Mouse (Mus musculus): Measurements from ENCODE around the gene D930048N14Rik.
"Not testable (repeated sequence)": the region's sequence is repeated elsewhere in the genome, so short reads cannot be mapped to it uniquely, and the experiment has no call there.

Gene D930048N14Rik

GRCm38 (mm10) chr11:51653736-51654135 lies 3.0 kb downstream of the D930048N14Rik start:
- DNase-seq (ENCODE audit: low spot score): no peak

DNA sequence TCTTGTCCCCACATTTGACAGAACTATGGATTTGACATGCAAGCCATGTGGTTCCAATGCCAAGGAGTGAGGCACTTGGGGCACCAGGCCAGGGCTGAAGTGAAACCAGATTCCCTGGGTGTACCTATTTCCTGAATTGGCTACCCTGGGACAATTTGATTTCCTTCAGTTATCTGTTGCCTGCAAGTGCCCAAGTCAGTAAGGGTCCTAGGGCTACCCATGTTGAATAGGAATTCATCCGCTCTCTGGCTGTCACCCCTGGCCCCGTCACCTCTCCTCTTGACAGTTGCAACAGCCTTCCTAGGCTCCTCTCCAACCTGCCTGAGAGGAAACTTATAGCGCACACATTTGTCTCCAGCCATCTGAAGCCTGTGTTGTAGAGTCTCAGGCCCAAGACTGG lies 4.1 kb downstream of the D930048N14Rik start:
- DNase-seq (ENCODE audit: low spot score): no peak

DNA sequence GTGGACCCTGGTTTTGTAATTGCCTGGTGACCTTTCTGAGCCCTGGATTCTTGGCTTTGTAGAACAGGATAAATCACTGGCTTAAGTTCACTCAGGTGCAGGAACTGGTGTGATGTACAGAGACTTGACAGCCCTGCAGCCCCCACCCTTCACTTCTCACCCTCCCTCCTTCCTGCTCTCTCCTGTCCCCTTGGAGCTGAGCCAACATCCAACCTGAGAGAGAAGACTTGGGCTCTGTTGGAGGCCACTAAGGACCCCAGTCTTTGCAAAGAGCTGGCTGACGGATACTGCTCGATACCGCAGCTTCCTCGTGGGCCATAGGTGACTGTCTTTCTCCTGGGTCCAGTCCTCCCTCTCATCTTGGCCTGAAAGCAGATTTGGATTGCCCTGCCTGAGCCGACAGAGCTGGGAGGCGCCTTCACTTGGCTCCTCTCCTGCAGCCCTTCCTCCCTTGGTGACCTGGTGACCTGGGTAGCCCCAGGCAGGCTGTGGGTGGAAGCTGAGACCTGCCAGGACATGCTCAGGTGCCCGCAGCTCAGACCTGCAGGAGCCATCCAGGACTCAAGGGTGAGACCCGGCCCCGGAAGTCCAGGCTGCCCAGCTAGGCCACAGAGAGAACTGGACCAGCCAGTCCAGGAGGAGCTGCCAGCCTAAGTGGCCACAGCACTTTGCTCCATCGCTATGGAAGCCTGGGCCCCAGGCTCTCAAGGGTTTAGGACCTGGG lies 6.2 kb downstream of the D930048N14Rik start:
- DNase-seq (ENCODE audit: low spot score): no peak

- no peak for DNase-seq (ENCODE audit: low spot score)
Observed at GRCm38 (mm10) chr11:51658291-51658690, 7.5 kb downstream of the D930048N14Rik start.

DNA sequence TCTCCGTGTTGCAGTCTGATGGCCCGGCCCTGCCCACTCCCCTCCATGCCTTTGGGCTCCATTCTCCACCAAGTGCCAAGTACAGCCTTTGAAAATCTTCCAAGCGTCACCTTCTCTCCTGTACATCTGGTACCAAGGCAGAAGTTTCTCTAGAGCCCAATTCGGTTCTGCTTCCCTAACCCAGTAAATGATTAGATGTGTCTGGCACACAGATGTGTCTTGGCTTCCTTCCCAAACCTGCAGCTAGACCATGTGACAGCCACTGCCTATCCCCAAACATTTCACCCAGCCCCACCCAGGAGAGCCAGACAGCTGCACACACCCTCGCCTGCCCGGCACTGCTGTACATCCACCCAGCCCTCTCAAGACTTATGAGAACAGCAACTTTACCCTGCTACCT lies 8.0 kb downstream of the D930048N14Rik start:
- no peak for DNase-seq (ENCODE audit: low spot score)

GRCm38 (mm10) chr11:51661867-51662365 lies 11.2 kb downstream of the D930048N14Rik start:
- DNase-seq (ENCODE audit: low spot score): no peak

GRCm38 (mm10) chr11:51662632-51663031 lies 11.9 kb downstream of the D930048N14Rik start:
- DNase-seq (ENCODE audit: low spot score): no peak

GRCm38 (mm10) chr11:51664747-51665146 lies 14.0 kb downstream of the D930048N14Rik start:
- DNase-seq (ENCODE audit: low spot score): not testable (repeated sequence)

DNA sequence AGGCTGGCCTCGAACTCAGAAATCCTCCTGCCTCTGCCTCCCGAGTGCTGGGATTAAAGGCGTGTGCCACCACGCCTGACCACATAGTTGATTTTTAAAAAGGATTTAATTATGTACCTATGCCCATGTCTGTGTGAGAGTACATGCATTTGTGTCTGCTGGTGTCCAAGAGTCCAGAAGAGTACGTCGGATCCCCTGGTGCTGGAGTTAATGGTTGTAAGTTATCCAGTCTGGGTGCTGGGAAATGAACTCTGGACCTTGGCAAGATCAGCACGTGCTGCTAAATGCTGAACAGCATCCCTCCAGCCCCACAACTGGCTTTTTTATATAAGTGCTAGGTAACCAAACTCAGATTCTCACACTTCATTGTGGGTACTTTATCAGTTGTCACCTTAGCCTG lies 20.1 kb downstream of the D930048N14Rik start:
- no peak for DNase-seq (ENCODE audit: low spot score)

- no peak for DNase-seq (ENCODE audit: low spot score)
Observed at GRCm38 (mm10) chr11:51671376-51671775, 20.6 kb downstream of the D930048N14Rik start.

- DNase-seq (ENCODE audit: low spot score): no peak
Observed at GRCm38 (mm10) chr11:51673291-51673690, 22.5 kb downstream of the D930048N14Rik start.

- DNase-seq (ENCODE audit: low spot score): no peak
Observed at GRCm38 (mm10) chr11:51675386-51675785, 24.6 kb downstream of the D930048N14Rik start.

- no peak for DNase-seq (ENCODE audit: low spot score)
Observed at GRCm38 (mm10) chr11:51677737-51678418, 27.1 kb downstream of the D930048N14Rik start.

DNA sequence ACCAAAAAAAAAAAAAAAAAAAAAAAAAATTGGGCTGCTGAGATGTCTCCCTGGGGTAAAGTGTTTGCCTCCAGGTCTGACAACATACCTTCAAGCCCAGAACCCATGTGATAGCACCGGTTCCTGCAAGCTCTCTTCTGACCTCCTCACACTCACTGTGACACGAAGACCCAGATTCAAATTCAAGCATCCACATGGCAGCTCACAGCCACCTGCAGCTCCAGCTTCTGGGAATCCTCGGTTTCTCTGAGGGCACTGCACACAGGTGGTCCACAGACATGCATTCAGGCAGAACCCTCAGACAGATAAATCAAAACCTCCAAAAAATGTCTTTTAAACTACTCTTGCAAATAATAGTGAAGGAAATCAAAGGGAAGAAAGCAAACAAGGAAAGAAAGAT lies 28.7 kb downstream of the D930048N14Rik start:
- no peak for DNase-seq (ENCODE audit: low spot score)

GRCm38 (mm10) chr11:51681324-51681975 lies 30.7 kb downstream of the D930048N14Rik start:
- DNase-seq (ENCODE audit: low spot score): peak; percentile 79

DNA sequence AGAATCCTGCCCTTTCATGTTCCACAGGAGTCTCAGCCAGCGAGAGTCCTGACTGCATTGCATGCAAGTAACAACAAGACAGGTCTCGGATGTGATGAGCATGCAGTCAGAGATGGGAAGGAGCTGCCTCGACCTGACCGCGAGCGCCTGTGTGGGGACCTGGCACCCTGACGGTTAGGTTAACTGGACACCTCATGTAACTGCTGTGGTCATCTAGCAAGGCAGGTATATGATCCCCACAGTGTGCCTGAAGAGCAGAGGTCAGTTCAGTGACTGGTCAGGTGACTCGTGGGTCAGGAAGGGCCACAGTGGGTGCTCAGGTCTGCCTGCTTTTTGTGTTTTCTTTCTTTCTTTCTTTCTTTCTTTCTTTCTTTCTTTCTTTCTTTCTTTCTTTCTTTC lies 31.2 kb downstream of the D930048N14Rik start:
- DNase-seq (ENCODE audit: low spot score): no peak

GRCm38 (mm10) chr11:51688330-51689328 lies 37.9 kb downstream of the D930048N14Rik start, which contains the start of gene 0610009B22Rik:
Gene 0610009B22Rik, minus strand, starts transcription at chr11:51688874.
- DNase-seq (ENCODE audit: low spot score): peak; percentile 100

DNA sequence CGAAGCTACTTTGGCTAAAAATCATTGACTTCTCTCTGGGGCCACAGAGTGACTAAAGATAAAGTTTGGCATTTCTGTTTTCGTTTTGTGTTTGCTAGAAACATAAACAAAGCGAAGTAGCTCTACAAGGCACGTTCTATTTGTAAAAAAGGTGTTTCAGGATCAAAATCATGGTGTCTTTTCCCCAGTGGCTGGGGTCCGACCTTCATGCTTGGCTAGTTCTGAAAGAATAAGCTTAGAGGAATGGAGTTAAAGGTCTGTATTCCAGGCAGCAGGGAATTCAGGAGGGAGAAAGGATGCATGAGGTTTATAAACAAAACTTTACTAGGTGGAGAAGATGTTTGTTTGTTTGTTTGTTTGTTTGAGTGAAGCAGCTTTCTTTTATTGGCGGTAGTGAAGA lies 38.6 kb downstream of the D930048N14Rik start:
- DNase-seq (ENCODE audit: low spot score): no peak

GRCm38 (mm10) chr11:51690597-51690996 lies 39.8 kb downstream of the D930048N14Rik start:
- DNase-seq (ENCODE audit: low spot score): not testable (repeated sequence)

- no peak for DNase-seq (ENCODE audit: low spot score)
Observed at GRCm38 (mm10) chr11:51694984-51695383, 44.2 kb downstream of the D930048N14Rik start.

DNA sequence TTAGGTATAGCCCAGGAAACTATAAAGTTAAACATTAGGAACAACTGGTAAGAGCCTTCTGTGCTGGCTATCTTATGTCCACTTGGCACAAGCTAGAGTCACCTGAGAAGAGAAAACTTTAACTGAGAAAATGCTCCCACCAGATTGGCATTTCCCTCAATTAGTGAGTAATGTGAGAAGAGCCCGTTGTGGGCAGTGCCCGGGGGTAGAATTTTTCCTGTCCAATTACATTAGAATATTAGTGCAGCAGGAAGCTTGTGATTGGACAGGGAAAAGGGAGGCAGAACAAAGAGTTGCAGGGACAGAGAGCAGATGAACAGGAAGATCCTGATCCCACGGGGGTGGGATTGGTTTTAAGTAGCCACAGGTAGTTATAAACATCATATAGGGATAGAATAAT lies 52.1 kb downstream of the D930048N14Rik start:
- DNase-seq (ENCODE audit: low spot score): no peak
